Mouse (Mus musculus): ENCODE measurements around the gene Naa35.

GRCm38 (mm10) chr13:59587201-59587600, 2.1 kb downstream of the Naa35 start:
- TF ChIP-seq CTCF (conservative IDR thresholded peaks at IDR 0.05; ENCODE audit: low read length) (no peak), POU5F1 (IDR thresholded peaks at IDR 0.05; ENCODE audit: borderline replicate concordance, low read length) (no peak), NANOG (IDR thresholded peaks at IDR 0.05; ENCODE audit: borderline replicate concordance, low read length) (no peak)
